Mouse (Mus musculus): ENCODE results near the gene Irak2.
A peak's percentile ranks its signal among the peaks of the same experiment; 100 is the strongest.
"Not testable (repeated sequence)": the region's sequence is repeated elsewhere in the genome, so short reads cannot be mapped to it uniquely, and the experiment has no call there.

Irak2 gene

DNA sequence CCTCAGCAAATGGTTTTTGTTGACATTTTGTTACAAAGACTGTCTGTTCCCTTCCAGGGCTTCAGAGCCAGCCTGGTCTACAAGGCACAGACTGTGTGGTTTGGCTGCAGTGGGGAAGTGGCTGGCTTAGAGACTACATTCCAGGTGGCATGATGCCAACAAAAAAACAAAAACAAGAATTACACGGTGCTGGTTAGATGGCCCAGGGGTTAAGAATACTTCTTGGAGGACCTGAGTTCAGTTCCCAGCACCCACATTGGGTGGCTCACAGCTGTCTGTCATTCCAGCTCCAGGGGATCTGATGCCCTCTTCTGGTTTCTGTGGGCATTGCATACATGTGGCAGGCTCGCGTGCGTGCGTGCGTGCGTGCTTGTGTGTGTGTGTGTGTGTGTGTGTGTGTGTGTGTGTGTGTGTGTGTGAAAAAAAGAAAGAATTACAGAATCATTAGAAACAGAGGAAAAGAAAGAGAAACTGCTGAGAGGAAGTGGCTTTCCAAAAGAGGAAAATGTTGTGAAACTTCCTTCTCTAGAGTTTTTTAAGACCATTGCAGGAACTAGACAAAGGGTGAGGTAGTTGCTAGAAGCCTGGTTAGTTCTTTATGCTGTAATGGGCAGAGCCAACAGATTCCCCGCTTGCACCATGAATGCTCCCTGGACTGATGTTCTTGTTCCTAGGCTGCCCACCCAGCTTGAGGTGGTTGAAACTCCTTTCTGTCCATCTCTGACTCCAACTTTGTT lies 24.9 kb downstream of the Irak2 start:
- ATAC-seq (ENCODE audit: insufficient number of reproducible peaks, low FRiP score, low TSS enrichment), result no peak

DNA sequence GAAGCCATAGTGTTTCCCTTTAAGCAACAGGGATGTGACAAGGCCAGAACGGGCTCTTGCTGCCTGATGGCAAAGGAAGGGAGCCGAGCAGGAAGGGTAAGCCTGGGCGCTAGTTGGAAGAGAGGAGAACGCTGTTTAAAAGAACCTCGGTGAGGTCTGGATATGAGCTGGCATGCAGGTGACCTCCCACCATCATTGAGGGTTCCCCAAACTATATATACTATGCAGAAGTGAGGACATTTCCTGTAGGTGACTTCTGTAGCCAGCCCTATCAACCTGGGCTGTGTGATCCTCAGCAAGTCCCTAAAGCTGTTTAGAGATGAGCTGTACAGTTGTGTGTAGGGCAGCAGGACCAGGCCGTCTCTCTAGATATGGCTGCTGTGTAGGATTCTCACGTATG lies 26.0 kb downstream of the Irak2 start:
- no peak for ATAC-seq (ENCODE audit: insufficient number of reproducible peaks, low FRiP score, low TSS enrichment)

DNA sequence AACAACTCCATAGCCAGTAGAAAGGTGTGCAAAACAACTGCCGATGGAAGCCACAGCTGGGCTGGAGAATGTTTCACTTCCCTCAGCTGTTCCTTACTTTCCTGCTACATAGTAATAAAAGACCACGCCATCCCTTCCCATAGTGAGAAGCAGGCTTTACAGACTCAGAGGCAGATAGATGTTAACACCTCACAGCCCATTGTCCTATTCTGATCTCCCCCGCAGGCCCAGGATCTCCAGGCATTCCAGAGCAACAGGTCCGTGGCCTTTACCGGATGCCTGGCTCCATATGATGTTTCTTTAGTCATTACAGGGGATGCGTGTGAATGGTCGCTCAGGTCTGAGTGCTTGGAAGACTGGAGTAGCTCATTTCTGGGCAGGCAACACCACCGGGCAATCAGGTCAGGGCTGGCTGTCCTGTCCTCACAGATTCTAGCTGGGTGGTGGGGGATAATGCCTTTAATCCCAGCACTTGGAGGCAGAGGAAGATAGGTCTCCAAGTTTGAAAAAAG lies 29.4 kb downstream of the Irak2 start:
- ATAC-seq (ENCODE audit: insufficient number of reproducible peaks, low FRiP score, low TSS enrichment), result no peak

DNA sequence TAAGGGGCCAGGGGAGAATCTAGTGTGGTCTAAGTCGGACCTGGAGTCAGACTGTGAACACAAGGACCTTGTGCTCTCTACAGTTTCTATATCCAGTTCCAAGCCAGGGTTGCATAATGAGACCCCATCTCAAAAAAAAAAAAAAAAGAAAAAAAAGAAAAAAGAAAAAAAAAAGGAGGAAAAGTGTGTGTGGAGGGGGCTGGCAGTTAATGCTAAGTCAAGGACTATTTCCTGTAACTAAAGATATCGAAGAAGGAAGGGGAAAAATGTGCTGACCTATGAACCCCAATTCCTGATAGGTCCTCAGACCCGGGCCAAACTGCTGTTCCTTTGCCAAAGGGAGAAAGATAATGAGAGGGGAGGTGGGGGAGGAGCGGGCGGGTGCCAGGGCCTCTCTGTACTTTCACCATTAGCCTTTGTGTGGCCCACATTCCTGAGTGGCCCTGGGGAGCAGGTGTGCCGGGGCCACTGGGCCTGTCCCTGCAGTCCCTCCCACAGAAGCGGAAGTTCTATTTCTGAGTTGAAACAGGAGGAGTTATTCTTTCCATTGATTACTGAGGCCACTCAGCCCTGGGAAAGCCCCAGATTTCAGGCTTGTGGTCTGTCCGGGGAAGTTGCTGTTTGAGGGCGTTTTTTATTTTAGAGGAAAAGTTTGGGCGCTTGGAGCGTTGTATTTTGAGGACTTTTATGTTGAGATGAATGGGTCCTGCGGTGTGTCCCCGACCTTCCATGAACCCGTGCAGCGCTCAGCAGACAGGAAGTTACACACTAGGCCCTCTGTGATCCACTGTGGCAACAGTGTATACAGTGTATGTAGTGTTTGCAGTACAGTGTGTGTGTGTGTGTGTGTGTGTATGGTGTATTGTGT lies 30.3 kb downstream of the Irak2 start:
- ATAC-seq (ENCODE audit: insufficient number of reproducible peaks, low FRiP score, low TSS enrichment), result no peak

DNA sequence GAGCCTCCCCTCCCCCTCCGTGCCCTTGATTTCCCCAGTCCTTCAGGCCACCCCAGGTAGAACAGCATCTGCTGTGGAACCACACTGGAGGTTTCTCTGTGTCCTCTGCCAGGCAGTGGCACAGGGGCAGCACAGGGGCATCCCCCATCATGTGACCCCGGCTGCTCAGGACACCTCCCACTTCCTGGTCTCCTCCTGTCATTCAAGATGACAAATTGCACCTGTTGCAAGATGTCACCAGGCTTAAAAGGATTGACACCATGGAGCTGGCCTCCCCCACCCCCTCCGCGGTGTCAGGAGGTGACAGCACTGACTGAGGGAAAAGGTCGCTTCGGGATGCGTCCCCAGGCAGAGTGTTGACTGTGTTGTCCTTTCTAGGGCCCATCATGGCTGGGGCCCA lies 31.6 kb downstream of the Irak2 start:
- no peak for ATAC-seq (ENCODE audit: insufficient number of reproducible peaks, low FRiP score, low TSS enrichment)

DNA sequence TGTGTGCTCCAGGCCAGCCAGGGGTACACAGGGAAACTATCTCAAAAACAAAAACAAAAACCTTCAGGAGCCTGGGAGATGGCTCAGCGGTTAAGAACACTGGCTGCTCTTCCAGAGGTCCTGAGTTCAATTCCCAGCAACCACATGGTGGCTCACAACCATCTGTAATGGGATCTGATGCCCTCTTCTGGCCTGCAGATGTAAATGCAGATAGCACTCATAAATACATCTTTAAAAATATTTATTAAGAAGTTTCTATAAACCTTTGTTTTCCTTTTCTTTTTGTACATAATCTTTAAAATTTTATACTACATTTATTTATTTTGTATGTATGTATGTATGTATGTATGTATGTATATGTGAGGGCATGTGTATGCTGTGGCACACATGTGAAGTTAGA lies 33.8 kb downstream of the Irak2 start:
- ATAC-seq (ENCODE audit: insufficient number of reproducible peaks, low FRiP score, low TSS enrichment), result not testable (repeated sequence)

DNA sequence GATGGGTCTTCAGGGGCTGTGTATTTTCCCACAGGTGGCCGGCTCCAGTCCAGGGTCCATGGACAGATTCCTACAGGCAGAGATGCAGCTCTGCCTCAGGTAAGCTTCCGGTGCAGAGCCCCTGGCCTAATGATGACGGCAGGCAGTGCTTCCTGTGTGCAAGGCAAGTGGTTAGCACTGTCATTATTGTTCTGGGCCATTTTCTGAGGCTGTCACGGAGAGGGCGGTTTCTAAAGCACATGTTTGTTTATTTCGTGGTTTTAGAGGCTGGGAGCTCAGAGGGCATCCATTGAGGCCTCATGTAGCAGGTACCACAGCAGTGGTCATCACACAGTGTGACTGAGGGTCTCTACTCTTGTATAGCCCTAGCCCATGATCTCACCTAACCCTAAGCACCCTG lies 34.7 kb downstream of the Irak2 start:
- ATAC-seq (ENCODE audit: insufficient number of reproducible peaks, low FRiP score, low TSS enrichment), result no peak

DNA sequence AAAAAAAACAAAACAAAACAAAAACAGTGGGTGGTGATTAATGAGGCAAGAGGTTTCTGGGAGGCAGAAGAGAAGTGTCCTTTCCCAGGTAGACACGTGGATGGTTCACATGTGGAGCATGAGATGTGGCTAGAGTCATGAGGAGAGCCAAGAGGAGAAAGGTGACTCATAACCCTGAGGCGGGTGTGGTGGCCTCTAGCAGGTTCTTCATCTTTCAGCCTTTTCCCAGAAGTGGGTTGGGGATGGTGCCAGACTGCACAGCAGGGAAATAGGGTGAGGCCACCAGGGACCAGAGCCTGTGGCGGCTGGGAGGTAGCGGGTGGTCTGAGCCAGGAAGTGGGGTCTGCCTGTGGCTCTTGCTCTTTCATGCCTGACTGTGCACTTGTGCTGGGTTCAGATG lies 37.0 kb downstream of the Irak2 start:
- no peak for ATAC-seq (ENCODE audit: insufficient number of reproducible peaks, low FRiP score, low TSS enrichment)

DNA sequence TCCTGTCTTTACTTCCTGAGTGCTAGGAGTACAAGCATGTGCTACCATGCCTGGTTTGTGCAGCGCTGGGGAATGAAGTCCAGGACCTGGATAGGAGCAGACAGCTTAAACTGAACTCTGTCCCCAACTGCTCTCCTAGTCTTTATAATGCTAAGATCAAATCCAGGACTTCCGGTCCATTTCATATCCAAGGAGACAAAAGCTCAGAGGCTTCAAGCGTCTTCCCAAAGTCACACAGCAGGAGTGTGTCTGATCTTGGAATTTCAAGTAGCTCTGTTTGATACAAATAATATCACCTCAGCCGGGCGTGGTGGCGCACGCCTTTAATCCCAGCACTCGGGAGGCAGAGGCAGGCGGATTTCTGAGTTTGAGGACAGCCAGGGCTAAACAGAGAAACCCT lies 37.7 kb downstream of the Irak2 start:
- ATAC-seq (ENCODE audit: insufficient number of reproducible peaks, low FRiP score, low TSS enrichment), result no peak

DNA sequence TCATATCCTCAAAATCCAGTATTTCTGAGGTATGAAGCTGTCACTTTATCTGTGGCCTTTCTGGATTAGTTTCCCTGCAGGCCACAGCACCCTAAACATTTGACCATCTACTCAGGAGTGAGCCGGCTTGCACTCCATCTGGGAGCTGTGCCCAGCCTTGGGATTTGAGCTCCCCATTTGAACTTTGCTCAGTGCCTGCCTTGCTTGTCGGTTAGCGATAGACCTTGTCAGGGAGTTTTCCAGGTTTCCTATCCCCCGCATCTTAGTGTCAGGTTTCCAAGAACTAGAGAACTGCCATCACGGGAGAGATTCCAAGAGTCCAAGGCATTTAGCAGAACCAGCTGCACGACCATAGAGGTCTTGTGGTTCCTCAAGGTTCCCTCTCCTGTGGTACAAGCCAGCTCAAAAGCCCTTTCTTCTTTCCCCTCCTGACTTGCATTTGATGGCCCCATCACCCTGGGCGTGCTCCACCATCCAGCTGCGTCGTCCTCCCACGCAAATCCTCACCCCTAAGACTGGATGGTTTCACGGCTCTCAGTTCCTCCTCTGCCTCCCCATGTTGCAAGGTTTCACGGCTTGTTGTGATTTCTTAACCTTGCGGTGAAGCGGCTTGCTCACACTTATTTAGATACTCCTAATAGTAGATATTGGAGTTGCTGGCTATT lies 38.9 kb downstream of the Irak2 start:
- ATAC-seq (ENCODE audit: insufficient number of reproducible peaks, low FRiP score, low TSS enrichment), result no peak

DNA sequence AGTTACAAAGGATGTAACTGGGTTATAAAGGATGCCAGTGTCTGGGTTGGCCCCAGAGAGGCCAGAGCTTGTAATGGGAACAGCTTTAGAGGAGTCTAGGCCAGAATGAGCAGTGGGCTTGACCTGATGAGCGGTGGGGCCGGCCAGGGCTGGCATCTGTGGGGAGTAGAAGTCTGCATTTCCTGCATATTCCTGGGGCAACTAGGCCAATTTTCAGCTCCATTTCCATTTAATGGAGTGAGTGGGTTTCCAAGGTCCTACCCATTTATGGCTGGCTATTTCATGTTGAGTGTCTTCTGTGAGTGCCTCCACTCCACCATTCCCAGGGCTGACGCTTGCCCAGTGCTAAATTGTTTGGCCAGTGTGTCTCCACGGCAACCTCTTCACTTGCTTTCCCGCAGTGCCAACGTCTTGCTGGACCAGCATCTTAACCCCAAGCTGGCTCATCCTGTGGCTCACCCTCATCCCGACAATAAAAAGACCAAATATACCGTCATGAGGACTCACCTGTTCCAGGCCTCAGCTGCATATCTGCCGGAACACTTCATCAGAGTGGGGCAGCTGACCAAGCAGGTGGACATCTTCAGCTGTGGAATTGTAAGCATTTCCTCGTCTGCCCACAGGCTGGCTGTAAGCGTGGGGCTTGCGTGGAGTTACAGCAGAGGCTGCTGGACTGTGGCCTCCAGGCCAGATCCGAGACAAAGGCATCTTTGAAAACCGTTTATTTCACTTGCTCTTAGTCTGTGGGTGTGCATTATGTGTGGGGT lies 40.2 kb downstream of the Irak2 start:
- ATAC-seq (ENCODE audit: insufficient number of reproducible peaks, low FRiP score, low TSS enrichment), result no peak

DNA sequence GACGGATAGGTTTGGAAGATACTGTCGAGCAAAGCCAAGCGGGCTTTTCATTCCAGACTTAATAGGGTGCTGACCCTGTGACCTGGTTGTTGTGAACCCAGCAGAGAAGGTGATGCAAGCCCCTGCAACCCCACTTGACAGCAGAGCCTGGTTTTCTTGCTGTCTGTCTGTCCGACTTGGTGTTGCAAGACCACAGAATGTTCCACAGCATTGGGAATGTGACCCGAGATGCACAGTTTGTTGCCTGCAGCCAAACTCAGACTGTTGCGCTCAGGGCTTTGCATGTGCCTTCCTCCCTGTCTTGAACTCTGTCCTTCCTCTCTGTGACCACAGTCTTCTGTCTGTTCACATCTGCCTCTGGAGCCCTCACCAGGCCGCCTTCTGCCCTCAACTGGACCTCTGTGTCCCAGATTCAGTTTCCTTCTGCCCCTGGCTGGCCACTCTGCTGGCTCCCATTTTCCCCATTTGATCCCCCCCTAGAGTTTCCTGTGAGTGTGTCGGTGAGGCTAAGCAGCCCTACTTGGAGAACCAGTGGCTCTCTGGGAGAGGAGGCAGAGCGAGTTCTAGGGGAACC lies 41.8 kb downstream of the Irak2 start:
- ATAC-seq (ENCODE audit: insufficient number of reproducible peaks, low FRiP score, low TSS enrichment), result no peak

DNA sequence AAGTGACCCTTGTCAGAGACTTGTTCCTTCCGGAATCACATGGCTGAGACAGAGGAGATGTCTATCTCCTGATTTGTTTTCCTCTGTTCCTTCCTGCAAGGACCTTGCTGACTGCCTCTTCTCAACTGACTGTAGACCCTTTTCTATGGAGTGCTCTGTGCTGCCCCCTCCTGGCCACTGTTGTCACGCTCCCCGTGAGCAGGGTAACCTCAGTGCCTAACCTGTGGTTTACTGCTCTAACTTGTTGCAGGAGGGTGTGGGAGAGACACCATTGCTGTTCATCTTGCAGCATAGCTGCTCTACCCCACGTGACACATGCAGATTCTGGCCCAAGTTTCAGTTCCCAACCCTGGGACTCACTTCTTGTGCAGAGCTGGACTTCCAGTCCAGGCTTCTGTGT lies 43.0 kb downstream of the Irak2 start:
- peak; percentile 64 for ATAC-seq (ENCODE audit: insufficient number of reproducible peaks, low FRiP score, low TSS enrichment)

DNA sequence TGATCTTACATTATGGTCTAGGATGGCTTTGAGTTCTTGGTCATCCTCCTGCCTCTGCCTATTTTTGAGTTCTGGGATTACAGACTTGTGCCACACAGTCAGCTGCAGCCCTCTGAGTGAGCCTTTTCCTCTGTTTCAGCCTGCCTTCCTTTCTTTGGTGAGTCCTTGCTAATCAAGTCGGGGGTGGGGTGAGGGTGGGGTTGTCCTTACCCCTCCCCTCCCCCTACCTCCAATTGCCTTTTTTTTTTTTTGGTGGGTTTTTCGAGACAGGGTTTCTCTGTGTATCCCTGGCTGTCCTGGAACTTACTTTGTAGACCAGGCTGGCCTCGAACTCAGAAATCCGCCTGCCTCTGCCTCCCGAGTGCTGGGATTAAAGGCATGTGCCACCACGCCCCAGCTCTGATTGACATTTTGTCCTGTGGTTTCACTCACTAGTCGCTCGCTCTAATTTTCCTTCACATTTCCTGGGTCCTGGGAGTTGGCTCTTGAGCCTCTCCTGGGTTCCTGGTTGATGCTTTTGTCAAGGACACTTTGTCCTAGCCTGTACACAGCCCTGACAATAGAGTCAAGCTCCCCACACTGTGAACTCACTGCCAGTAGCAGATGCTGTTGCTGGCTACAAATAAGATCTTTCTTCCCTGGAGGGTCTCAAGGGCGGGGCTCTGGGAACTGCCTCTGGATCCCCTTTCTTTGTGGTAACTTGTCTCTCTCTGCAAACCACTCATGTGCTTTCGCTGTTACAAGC lies 45.0 kb downstream of the Irak2 start:
- ATAC-seq (ENCODE audit: insufficient number of reproducible peaks, low FRiP score, low TSS enrichment), result no peak

DNA sequence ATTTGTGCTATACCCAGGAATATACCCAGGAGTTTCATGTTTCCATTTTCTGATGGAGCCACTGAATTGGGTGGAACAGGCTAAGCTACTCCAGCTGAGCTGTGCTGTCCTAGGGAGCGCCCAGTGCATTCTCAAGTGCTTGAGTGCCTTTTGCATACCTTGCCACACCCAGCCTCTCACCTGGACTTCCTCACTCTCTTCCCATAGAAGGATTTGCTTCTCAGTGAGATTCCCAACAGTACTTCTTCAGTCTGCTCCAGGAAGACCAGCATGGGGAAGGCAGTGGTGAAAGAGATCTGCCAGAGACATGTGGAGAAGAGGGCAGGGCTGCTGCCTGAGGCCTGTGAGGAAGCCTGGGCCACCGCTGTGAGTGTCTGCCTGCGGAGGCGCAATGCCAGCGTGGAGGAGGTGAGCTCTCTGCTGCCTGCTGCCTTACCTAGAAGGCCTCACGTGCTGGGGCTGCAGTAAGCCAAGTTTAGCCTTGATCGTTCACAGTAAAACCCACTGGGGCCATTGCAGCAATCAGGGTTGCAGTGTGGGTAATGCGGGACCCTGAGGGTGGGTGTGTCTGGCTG lies 48.4 kb downstream of the Irak2 start:
- ATAC-seq (ENCODE audit: insufficient number of reproducible peaks, low FRiP score, low TSS enrichment), result no peak

DNA sequence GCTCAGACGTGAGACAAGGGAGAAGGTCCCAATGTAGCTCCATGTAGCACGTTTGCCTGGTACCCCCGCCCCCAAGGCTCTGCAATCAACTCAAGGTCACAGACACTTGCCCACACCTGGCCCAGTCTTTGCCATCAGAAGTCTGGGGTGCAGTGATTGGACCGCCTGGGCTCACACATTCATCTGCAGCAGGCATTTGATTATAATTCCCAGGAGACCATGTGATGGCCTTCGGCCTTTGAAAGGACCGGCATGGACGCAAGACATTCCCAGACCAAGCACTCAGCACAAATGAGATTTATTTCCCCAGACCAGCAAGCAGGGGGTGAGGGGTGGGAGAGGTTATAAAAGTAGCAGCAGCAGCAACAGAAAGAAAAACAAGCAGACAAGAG lies 51.7 kb downstream of the Irak2 start:
- ATAC-seq (ENCODE audit: insufficient number of reproducible peaks, low FRiP score, low TSS enrichment), result no peak

DNA sequence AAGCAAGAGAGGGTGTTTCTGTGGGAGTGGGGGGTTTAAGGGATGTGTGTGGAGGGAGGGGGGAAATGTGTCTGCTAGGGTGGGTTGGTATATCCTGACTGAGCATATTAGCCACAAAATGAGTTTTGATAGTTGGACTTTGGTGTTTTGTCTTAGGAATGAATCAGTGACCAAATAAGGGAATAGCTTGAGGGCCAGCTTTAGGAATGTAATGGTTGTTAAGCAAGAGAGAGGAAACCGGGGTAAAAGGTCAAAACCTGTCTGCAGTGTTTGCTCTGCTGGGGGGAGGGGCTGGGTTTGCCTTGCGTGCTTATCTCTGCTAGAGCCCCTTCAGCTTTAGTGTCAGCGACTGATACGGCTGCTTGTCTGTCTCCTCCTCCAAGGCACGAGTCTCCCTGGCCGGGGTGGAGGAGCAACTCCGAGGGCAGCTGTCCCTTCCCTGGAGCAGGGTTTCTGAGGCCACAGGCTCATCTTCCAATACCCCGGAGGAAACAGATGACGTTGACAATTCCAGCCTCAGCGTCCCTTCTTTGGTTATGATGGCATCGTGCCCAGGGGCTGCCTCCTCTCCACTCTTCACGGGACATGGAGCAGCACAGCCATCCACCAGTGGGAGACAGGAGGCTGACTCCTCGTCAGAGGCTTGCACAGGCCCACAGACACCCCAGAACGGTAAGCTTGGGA lies 52.3 kb downstream of the Irak2 start:
- ATAC-seq (ENCODE audit: insufficient number of reproducible peaks, low FRiP score, low TSS enrichment), result no peak

DNA sequence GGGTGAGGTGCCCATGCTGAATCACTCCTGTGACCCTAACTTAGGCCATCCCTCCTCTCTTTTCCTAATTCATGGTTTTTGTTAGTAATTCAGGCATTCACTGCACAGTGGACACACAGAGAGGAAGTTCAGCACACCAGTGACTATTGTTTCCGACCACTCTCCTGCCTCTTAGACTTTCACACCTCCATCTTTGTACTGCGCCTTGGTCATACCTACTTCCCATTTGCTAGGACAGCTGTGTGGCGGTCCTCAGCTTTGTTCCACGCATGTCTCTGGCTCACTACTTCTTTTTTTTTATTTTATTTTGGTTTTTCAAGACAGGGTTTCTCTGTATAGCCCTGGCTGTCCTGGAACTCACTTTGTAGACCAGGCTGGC lies 52.8 kb downstream of the Irak2 start:
- ATAC-seq (ENCODE audit: insufficient number of reproducible peaks, low FRiP score, low TSS enrichment), result no peak
